Mouse (Mus musculus) E14TG2a.4 (cell line): ENCODE results near the gene Ube2j1.

Experiments used
- CTCF ChIP-seq: conservative IDR thresholded peaks from 2 replicates; pipeline ENCODE4 v1.5.1; 2014; ENCODE audit warnings: low read length
- NANOG ChIP-seq: IDR thresholded peaks from 2 replicates; pipeline ENCODE4 v1.6.1; 2014; ENCODE audit warnings: borderline replicate concordance, low read length, mixed read lengths

DNA sequence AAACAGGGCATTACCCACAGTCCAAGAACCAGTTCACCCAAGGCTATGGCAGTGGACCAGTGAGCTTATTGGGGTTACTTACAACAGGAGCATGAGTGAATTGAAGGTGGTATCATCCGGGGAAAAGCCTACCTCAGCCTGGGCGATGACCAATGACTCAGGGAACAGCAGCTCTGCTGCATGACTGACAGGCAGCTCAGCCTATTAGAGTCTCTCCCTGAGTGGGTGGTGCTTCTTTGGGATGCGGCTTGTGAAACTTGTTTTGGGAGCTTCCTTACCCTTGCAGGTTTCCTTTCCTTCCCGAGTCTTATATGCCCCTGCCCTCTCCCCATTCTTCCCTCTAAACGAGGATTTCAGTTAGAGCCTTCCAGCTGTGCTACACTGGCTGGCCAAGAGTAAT, 21.4 kb downstream of the Ube2j1 start:
- TF ChIP-seq CTCF = no peak
- TF ChIP-seq NANOG = no peak
